Mouse (Mus musculus) heart, postnatal 0 days (tissue): ENCODE results near the gene Prickle1.

Source experiments
- CTCF ChIP-seq: IDR thresholded peaks from 2 replicates; pipeline ENCODE4 v1.5.1; 2016; ENCODE audit warnings: antibody characterized with exemption, control low read depth, low read depth
- EP300 ChIP-seq: IDR thresholded peaks from 2 replicates; pipeline ENCODE4 v1.6.1; 2016; ENCODE audit warnings: antibody characterized with exemption, low read depth

GRCm38 (mm10) chr15:93479445-93479844 lies 116.2 kb downstream of the Prickle1 start:
- no peak for TF ChIP-seq CTCF
- TF ChIP-seq EP300: no peak
